Mouse (Mus musculus): ENCODE data around the gene Abca7.
A peak's percentile ranks its signal among the peaks of the same experiment; 100 is the strongest.
"Not testable (repeated sequence)": the region's sequence is repeated elsewhere in the genome, so short reads cannot be mapped to it uniquely, and the experiment has no call there.

Abca7 gene

DNA sequence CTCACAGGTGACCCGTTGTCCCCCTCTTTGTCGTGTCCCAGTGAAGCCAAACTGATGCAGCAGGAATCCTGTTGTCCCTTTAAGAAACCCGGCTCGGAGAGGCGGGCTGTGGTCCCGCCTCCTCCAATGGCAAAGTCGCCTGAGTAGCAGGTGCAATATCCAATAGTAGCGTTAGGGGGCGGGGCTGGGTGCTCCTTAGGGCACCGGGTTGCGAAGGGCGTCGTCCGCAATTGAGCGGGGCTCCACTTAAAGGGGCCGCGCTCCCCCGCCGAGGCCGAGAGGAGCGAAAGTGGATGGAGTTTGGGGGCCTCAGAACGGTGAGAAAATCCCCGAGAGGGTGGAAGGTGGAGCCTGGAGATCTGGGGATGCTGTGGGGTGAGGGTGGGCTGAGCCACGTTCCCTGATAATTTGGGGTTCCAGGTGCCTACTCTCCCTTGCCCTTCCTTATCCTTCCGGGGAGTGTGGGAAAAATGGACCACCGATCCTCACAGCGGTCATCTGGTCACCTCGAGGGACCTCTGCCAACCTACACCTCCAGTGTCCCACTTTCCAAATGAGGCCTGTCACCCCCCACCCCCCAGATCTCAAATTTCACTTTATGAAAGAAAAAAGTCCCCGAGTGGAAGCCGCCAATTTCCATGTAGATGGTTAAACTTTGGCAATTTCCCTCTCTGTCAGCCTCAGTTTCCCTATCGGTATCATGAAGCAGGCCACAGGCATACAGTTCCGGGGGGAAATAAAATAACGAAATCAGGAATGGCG lies at the start of gene Abca7:
TSS of gene Abca7 (plus strand) at position 223 of the 762 bp plus-strand sequence.
- DNase-seq (ENCODE audit: low spot score), result peak; percentile 95

- no peak for DNase-seq (ENCODE audit: low spot score)
Measured at GRCm38 (mm10) chr10:79946752-79947322, 49.5 kb upstream of the Abca7 start.

DNA sequence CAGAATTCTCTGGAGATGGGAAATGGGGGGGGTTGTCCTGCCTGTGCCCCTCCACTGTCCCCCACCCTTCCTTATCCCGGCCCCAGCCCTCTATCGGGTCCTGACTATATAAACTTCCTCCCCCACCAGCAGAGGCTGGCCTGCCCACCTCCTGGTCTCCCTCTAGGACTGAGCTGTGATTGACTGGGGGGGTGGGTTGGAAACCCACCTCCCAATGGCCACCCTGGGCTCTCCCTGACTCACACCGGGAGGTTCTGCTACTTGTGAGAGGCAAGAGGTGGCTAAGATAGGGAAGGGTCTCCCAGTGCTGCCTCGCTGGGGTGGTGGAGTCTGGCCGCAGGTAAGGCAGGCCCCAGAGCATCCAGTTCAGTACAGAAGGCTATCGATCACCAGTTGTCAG lies 48.8 kb upstream of the Abca7 start:
- DNase-seq (ENCODE audit: low spot score), result no peak

DNA sequence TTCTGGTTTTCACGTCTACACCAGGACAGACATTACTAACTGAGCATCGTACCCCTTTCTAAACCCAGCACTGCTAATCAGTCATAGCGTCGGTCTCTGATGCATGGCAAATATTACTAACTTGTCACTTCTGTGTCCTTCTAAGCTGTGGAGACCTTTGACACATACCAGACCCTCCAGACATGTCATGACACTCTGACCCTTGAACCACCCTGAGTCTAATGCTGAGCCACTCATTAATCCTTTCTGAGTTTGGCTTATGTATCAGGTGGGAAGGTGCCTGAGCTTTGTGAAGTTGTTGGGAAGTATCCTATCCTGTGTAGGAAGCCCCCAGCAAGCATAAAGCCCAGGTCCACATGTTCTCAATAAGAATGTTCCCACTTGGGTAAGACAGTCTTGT lies 46.4 kb upstream of the Abca7 start:
- no peak for DNase-seq (ENCODE audit: low spot score)

GRCm38 (mm10) chr10:79950661-79951060 lies 45.6 kb upstream of the Abca7 start:
- no peak for DNase-seq (ENCODE audit: low spot score)

GRCm38 (mm10) chr10:79953946-79954345 lies 42.3 kb upstream of the Abca7 start:
- DNase-seq (ENCODE audit: low spot score), result no peak

DNA sequence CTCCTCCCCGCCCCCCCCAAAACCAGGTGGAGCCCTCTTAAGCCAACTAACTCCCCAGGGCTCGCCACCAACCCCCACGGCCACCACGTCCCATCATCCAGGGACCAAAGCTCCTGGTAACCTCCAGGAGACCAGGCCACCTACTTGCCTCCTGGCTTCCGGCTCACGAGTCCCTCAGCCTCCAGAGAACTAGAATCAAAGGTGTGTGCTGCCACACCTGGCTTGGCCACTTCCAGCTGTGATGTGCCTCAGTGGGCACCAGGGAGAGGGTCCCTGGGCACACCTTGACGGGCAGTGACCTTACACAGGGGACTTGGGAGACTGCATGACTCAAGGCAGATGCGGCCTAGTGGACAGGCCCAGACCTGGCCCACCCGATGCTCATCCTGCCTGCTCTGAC lies 40.6 kb upstream of the Abca7 start:
- DNase-seq (ENCODE audit: low spot score), result no peak

DNA sequence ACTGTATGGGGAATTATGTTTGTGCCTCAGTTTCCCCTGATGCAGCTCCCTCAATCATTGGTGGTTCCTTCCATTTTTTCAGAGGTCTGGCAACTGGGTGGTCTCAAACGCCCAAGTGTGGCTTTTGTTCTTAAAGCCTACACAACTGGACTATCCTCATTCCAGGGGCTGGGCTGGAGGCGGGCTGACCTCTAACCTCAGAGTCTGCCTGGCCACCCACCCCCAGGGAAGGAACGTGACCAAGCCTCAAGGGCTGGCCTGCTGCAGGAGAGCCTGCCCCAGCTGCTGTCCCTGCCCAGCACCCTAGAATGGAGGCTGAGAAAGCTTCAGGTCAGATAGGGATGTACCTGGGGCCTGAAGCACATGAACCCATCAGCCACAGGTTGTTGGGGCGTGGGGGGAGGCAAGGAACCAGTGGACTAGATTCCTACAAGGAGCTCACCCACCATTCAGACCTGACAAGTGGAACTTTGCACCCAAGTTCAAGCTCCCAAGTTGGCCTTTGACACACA lies 39.6 kb upstream of the Abca7 start:
- DNase-seq (ENCODE audit: low spot score), result no peak

DNA sequence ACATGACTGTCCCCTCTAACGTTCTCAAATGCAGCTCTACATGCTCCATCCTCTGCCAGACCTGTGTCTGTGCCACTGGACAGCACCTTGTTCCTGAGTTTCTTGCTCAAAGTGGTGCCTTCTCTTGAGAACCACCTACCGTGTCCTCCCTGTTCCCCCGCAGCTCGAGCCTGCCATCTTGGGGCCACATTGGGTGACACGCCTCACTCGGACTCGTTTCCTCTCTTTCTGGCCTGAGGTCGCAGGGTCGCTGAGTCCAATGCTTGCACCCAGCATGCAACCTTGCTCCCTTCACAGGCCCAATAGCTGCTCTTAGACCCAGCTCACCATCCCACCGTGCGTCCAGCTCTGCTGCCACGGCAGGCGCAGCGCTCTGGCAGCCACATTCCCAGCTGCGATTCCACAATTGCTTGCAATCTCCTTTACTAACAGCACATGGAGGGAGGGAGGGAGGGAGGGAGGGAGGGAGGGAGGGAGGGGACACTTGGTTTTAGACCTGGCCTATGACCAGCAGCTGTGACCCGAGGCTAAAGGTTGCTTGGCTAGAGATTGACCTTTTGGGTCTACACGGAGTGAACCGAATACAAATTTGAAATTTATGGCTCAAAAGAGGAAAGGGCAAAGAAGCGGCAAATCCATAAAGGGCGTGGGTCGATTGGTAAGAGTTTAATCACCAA lies 38.0 kb upstream of the Abca7 start:
- DNase-seq (ENCODE audit: low spot score), result no peak

DNA sequence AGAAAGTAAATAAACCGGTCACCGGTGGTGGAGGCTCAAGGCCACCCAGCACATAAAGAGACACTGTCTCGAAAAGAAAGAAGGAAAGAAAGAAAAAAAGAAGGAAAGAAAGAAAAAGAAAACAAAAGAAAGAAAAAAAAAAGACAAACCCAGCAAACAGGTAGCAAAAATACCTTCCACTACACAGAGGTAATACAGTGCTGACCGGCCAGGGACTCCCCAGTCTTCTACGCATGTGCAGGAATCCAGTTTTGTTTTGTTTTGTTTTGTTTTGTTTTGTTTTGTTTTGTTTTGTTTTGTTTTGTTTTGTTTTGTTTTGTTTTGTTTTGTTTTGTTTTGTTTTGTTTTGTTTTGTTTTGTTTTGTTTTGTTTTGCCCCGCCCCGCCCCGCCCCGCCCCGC lies 36.9 kb upstream of the Abca7 start:
- DNase-seq (ENCODE audit: low spot score), result not testable (repeated sequence)

DNA sequence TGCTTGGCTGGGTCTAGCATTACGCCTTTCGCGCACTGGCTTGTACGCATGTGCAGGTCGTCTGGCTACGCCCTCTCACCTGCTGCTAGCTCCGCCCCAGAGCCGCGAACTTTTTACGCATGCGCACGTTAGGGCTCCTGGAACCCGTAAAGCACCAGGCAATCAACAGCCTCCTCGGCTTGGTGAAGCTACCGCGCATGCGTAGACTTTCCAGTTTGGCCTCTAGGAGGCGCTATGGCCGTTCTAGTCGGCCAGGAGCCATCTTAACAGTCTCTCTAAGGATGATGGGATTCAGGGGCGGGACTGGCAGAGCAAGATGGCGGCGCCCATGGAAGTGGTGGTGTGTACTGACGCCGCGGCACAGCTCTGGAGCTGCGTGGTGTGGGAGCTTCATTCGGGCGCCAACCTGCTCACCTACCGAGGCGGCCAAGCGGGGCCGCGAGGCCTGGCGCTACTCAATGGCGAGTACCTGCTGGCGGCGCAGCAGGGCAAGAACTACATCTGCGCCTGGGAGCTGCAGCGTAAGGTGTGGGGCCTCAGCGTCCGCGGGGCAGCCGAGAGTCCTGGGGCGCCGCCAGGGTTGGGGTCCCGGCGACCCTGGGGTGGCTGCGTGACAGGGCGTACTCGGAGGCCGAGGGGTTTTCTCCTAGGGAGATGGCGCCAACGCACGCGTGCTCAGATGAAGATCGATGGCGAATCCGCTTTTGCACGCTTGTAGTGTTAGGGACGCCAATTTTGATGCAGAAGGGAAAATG lies 36.3 kb upstream of the Abca7 start, which contains the start of gene Wdr18:
TSS of gene Wdr18 (plus strand) at position 306 of the 755 bp plus-strand sequence.
- peak; percentile 99 for DNase-seq (ENCODE audit: low spot score)

GRCm38 (mm10) chr10:79960671-79961294 lies 35.5 kb upstream of the Abca7 start:
- no peak for DNase-seq (ENCODE audit: low spot score)

GRCm38 (mm10) chr10:79964727-79965126 lies 31.6 kb upstream of the Abca7 start:
- DNase-seq (ENCODE audit: low spot score), result no peak

DNA sequence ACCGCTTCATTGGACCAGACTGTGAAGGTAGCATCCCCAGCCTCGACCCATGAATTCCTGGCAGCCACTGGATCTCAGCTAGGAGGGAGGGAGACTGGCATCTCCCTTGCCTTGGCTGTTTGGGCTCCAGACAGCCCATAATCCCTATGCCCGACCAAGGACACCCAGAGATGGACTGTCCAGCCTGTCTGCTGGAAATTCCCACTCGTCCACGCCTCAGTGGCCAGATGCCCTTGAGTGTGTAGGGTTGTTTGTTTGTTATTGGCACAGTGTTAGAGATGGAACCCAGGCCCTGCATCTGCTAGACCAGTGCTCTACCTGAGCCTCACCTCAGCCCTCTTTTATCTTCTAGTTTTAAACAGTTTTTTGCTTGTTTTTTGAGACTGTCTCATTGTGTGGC lies 31.0 kb upstream of the Abca7 start:
- DNase-seq (ENCODE audit: low spot score), result no peak

DNA sequence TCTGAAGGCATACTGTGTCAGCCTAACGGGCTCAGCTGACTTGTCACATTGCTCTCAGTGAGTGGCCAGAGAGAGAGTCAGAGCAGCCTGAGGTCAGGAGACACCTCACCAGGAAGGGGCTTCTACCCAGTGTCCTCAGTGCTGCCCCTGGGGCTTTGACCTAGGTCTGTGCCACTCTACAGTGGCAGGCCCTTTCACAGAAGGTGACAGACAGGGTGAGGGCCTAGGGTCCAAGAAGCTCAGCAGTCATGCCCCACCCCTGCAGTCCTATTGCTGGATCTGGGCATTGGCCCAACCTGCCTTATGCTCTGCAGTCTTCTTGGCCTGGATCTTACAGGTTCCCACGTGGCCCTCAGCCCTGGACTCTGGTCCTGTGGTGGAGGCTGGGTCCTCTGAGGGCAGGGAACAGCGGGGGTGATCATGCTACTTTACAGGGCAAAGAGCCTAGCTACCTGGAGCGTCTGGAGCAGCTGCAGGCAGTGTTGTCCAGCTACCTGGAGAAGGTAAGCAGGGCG lies 29.4 kb upstream of the Abca7 start:
- no peak for DNase-seq (ENCODE audit: low spot score)

DNA sequence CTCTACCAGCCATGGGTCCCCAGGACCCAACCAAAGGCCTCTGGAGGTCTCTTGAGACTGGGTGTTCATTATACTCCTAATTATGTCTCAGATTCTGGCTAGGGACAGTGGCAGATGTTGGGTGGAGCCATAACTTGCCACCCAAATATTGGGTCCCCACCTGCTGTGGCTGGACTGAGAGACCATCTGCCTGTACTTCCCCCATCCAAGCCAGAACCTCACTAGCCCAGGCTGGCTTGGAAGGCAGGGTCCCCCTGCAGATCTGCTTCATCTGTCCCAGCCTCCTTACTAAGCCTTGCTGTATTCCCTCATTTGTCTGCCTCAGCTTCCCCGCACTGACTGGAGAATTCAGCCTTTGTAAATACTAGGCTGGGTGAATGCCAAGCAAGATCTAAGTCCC lies 28.1 kb upstream of the Abca7 start:
- no peak for DNase-seq (ENCODE audit: low spot score)

GRCm38 (mm10) chr10:79969124-79969568 lies 27.1 kb upstream of the Abca7 start:
- no peak for DNase-seq (ENCODE audit: low spot score)

GRCm38 (mm10) chr10:79970415-79971182 lies 25.7 kb upstream of the Abca7 start, which contains the start of gene Grin3b:
Gene Grin3b (plus strand): TSS chr10:79970715.
- no peak for DNase-seq (ENCODE audit: low spot score)

DNA sequence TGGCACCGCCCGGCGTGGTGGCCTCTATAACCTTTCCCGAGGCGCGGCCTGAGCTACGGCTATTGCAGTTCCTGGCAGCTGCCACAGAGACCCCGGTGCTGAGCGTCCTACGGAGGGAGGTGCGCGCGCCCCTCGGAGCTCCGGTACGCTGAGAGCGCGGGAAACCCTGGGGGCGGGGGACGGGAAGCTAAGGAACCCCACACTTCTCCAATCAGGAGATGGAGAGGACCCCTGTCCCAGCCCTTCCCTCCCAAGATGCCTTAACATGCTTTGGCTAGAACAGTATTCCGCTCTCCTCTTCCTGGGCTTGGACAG lies 25.2 kb upstream of the Abca7 start:
- DNase-seq (ENCODE audit: low spot score), result no peak

DNA sequence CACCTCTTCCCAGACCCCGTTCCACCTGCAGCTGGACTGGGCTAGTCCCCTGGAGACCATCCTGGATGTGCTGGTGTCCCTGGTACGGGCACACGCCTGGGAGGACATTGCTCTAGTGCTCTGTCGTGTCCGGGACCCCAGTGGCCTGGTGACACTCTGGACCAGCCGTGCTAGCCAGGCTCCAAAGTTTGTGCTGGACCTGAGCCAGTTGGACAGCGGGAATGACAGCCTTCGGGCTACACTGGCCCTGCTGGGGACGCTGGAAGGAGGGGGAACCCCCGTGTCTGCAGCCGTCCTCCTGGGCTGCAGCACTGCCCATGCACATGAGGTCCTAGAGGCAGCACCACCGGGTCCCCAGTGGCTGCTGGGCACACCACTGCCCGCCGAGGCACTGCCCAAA lies 23.5 kb upstream of the Abca7 start:
- DNase-seq (ENCODE audit: low spot score), result no peak

DNA sequence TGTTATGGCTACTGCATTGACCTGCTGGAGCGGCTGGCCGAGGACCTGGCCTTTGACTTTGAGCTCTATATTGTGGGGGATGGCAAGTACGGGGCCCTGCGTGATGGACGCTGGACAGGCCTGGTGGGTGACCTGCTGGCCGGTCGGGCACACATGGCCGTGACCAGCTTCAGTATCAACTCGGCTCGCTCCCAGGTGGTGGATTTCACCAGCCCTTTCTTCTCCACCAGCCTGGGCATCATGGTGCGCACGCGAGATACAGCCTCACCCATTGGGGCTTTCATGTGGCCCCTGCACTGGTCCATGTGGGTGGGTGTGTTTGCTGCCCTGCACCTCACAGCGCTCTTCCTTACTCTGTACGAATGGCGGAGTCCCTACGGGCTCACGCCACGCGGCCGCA lies 22.2 kb upstream of the Abca7 start:
- DNase-seq (ENCODE audit: low spot score), result no peak

All from urinary bladder, postnatal 10 days (tissue).